Mouse (Mus musculus) olfactory bulb, adult 2 months (tissue): ENCODE data around the gene Sbf2.

Source experiments
- CTCF ChIP-seq: fragments of 200-500 bp; IDR thresholded peaks from 2 replicates; pipeline ENCODE4 v1.5.1; 2012; ENCODE audit warnings: low read depth, mild to moderate bottlenecking, low read length, moderate library complexity; ENCODE audit not compliant: insufficient read depth
- POLR2A ChIP-seq: fragments of 200-500 bp; IDR thresholded peaks from 2 replicates; pipeline ENCODE4 v1.6.1; 2012; ENCODE audit warnings: mild to moderate bottlenecking, low read depth, low read length, moderate library complexity; ENCODE audit not compliant: insufficient read depth

DNA sequence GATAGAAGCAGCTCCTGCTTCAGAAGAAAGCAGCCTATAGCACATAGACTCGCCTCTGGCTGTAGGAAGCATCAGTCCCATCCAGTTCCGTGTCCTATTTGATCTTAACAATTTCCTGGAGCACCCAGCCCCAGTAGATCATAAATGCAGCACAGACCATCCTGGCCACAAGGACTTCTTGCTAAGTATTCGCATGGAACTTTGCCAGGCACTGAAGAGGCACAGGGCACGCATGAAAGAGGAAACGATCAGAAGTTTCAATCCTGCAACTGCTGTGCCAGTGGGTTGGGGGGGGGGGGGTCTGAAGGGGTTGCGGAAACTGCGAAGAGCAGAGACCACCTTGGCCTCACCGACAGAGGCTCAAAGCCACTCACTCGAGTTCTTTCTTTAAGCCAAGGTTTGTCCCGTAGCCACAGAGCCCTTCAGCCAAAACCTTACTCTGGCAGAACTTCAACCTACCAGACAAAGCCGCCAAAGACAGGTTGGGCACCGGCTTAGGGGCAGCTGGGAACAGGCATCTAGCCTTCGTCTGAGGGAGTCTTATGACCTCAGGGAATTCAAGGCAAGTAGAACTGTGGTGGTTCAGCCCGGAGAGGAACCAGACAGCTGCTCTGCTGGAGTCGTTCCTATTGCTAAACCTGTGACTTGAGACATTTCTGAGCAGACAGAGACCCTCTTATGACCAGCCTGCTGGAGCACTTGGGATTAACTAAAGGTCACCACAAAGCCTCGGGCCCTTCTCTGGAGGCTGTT lies 16.6 kb upstream of the Sbf2 start:
- no peak for TF ChIP-seq CTCF
- no peak for TF ChIP-seq POLR2A
